Mouse (Mus musculus) ovary, postnatal 36 days (tissue): ENCODE data around the gene Gm10750.
"Not testable (repeated sequence)": the region's sequence is repeated elsewhere in the genome, so short reads cannot be mapped to it uniquely, and the experiment has no call there.

Experiments
- DNase-seq: peaks from one replicate; pipeline ENCODE4 v3.0.0; 2022; ENCODE audit warnings: low spot score, mixed read lengths

Gm10750 gene

DNA sequence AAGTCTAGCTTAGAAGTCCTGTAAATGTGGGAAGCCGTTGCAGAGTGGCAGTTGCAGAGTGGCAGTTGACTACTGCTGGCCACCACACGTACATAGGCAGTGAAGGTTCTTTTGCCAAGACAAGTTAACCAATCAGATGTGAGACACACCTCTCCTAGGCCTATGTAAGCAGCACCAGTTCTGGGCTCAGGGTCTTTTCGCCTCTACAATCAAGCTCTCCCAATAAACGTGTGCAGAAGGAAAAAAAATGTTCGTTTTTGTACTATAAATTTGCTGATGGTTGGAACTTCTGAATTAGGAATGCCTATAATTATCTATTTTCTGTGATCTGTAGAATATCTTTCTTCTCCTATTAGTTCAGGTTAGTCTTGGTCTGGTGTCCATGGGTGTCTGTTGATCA, at the start of gene Gm10750:
TSS of gene Gm10750 (minus strand) at position 101 of the 400 bp plus-strand sequence.
- not testable (repeated sequence) for DNase-seq

- no peak for DNase-seq
Measured at GRCm38 (mm10) chr2:149004826-149005225, 12.2 kb downstream of the Gm10750 start.

DNA sequence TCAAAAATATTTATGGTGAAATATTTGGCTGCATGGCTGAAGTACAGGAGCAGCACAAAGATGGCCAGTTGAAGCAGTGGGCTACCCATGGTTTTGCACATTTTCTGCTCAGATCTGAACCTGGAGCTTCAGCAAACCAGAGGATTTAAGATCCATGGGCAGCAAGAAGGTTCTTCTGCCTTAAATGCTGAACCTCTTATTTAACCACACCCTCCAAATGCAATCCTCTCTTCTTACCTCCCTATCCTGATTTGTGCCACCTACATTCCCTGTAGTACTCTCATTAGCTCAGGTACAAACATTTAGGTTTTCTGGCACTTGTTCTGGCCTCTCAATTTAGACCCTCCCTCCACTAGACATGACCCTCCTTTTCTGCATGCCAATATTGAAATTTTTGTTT, 13.9 kb downstream of the Gm10750 start, which contains the start of gene Gm1330:
TSS of gene Gm1330 (minus strand) at position 101 of the 400 bp plus-strand sequence.
- DNase-seq: no peak

- no peak for DNase-seq
Measured at GRCm38 (mm10) chr2:148995133-148995532, 21.9 kb downstream of the Gm10750 start.
